Mouse (Mus musculus) liver (tissue): Measurements from ENCODE around the gene Klri1.
"Not testable (repeated sequence)": the region's sequence is repeated elsewhere in the genome, so short reads cannot be mapped to it uniquely, and the experiment has no call there.

Source experiments
- DNase-seq: peaks from one replicate; pipeline ENCODE4 v3.0.0-alpha.2; 2020; ENCODE audit warnings: mixed read lengths

Gene Klri1

DNA sequence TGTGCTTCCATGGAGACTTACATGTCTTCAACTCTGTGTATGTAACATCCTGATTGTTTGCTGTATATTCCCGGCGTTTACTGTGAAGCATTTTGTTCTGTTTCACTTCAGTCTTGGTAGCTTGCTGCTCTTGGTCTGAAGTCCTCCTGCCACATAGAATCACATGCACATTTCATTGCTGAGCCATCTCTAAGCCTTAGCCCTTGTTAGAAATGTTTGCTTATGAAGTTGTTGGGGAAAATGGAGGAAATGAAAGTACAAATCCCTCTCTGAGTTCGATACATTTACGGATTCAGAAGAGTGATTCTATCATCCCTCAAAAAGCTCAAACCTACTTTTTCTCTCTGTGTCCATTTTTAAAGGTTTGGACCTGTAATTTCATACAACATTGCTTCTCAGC, at the start of gene Klri1:
Klri1 (minus strand) TSS at position 101 of the 400 bp plus-strand sequence.
- no peak for DNase-seq

DNA sequence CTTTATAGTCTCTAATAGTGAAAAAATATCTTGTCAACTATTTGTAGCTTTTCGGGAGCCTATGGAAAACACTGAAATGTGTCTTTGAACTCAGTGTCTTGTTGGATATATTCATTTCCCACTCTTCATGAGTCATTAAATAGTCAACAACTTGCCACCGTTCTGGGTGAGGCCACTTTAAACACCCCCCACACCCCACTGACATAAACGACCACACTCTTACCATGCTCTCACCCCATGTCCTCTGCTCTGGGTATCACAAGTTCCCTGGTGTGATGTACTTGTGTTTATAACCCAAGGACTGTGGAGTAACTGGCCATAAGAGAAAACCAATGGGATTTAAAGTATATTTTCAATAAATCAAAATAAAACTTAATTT, 30.7 kb upstream of the Klri1 start:
- DNase-seq = no peak

DNA sequence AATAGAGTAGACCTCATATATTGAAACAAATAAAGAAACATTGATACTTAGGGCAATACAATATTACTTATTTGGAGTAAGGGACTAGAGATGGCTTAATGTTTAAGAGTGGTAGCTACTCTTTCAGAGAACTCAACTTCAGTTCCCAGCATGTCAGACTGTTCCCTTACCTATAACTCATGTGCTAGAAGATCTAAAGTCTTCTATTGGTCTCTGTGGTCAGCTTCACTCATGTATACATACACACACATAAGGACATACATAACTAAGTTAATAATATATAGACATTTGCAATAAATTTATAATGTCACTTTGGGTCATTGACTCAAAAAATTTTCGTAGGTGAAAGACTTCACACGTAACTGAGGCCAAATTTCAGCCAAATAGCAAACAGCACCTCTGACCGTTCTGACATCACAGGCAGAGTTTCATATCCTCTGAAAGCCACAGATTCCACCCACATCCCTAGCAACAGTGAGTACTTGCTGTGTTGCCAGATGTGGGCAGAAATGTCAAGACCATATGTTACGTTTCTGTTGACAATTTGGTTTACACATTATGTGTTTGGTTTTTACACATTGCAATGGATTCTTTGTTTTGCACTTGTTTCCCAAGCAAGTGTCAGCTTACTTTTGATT, 30.2 kb upstream of the Klri1 start:
- DNase-seq = no peak

DNA sequence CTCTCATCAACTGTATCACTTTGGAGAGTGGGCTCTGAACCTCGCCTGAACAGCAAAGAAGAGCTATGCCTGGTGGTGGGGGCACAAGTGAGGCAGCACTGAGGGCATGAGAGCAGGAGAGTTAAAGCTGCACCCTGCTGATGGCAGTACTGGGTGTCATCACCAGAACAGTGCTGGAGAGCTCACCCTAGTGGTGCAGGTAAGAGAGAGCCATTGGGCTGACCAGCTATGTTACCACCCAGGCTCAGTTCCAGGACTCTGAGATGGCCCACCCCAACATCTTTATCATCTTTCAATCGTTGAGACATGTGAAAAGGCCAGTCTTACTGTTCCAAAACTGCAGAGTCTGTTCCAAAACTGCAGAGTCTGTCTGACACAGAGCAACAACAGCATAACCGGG, 29.2 kb upstream of the Klri1 start:
- no peak for DNase-seq

DNA sequence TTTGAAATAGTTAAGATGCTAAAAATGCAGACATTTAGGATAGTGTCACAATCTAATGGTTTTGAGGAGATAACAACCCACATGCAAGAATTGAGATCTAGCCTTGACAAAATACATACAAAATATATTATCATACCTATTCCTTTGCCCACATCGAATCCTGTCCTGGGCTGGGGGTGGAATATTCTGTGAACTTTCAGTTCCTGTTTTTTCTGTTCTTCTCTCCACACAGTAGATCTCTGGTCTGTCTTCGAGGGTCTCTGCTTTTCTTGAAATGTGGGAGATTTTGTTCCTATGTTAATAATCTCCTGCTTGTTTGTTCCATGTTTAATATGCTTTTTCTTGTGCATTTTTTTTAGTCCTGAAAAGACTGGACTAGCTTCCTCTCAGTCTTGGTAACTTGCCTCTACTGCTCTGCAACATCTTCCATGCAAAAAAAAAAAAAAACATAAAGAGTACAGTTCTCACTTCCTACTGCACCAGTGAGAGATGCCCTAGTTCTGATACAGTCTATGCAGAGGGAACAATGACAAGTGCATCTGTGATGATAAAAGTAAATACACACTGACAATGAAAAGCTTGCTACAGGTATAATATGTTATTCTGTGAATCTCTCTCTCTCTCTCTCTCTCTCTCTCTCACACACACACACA, 23.3 kb upstream of the Klri1 start, which contains the start of gene Klri2:
Klri2 (minus strand) TSS at position 416 of the 653 bp plus-strand sequence.
- DNase-seq = no peak

DNA sequence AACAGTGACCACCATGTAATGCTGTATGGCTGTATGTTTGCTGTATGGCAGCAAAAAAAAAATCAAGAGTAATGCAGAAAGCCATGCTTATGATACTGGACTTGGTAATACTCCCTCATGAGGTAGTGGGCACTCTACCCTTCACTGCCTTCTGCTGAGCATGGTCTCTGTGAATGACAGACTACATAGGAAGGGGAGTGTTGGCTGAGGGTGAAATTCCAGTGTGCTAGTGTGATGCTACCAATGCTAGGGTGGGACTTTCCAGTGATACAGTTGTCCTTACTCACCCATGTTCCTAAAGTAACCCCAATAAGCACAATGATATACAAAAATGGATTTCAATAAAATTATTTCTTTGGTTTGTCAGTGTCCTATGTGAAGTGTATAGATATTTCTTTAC, 19.5 kb upstream of the Klri1 start:
- no peak for DNase-seq

DNA sequence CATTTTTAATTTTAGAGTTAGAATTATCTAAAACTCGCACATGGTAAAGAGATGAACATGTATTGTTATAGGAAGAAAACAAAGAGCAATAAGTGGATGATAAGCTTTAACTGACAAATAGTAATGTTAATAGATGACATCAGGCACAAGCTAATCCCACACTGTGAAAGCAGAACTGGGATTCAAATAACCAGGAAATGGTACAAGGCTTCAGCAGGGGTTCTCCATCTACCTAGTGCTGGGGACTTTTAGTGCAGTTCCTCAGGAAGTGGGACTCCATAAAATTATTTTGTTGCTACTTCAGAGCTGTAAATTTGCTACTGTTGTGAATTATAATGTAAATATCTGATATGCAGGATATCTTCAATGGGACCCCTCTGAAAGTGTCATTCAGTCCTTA, 10.3 kb upstream of the Klri1 start:
- DNase-seq = no peak

DNA sequence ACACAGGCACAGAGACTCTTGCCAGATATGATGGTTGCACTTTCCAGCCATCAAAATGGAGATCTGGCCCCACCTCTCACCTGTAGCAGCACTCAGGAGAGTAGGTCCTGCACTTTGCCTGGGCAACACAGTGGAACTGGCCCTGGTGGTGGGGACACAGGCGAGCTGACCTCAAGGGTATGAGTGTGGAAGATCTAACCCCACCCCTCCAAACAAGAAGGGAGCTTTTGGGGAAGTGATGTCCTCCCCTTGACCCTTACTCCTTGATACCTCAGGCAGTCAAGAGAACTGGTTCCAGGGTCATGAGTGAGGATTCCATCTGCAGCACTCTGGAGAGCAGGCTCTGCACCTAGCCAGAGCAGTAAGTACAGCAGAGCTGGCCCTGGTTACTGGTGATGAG, 4.5 kb upstream of the Klri1 start:
- DNase-seq = no peak

DNA sequence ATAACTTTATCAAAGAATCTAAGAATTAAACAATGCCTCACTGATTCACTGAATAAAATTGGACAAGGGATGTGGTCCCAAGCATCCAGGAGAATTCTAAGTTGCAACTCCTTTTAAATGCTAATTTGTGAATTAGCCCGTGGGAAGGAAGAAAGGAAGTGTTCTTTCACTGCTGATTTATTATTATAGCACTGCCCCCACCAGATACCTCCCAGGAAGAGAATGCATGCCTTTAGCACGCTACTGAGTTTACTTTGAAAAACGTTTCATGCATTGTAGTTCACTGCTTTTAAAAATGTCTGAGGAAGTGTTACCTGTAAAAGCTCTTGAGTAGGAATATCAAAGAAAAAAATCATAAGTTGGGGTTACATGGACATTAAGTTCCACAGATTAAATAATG, 3.6 kb upstream of the Klri1 start:
- no peak for DNase-seq

DNA sequence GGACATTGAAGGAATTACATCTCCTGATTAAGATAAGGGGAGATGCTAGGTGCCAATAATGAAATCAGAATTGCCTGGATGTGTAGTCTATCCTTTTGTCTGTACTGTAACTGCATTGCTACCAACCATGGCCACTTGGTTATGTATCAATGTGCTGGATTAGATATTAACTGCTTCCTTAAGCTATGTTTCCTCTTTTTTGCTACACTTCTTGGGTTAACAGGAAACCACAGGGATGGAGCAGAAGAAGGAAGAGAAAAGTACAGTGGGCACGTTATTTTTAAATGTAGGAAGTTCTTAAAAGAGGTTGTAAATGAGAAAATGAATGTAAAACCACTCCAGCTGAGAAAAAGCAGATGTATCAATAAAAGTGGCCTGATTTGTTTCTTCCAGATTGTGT, 3.4 kb downstream of the Klri1 start:
- DNase-seq = no peak

DNA sequence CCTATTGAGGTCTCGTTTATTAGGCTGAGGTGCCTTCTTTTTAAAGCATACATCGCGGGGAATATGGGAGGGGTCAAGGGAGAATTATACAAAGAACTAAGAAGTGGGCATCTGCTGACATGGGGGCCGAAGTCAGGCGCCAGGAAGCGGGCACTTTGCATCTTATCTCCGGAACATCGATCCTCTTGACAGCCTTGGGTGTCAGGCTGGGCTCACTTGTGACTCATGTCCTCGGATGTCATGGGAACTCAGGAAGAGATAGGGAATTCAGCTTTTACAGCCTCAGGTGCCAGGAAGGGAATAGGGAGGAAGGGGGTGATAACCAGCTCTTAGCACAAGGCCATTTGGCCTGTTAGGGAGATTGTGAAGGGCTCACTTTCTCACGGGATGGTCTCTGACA, 25.5 kb downstream of the Klri1 start:
- DNase-seq = not testable (repeated sequence)

DNA sequence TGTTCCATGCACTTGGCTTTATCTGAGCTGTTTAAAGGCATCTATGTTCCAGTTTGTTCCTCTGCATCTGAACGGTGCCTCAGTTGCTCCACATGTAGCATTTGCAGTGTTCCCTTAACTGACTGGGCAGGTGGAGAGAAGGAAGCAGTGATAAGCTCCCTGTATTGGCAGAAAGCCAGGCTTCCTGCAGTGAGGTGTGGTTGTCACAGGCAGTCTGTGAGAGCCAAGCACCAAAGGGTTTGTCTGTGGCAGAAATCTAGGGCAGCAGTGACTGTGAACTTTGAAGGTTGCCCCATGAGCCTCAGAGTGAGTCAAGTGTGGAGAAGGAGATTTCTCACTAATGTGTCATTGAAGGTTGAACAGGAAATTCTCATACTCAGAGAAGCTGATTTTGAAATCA, 36.6 kb downstream of the Klri1 start:
- no peak for DNase-seq

DNA sequence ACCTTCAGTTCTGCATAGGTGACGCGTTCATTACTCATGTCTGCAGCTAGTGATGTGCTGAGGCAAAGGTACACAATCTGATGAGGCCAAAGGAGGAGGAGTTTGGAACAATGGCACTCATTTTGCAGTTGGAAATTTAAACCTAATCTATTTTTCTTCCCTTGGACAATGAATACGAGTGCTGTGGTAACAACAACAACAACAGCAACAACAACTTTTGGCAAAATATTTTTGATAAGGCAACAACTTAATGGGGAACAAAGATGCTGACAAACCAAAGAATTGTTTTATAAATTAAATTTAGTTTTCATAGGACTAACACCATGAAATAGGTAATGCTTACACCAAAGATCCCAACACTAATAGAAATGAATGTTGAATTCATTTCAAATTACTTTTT, 38.1 kb downstream of the Klri1 start, which contains the start of gene Klrc1:
Klrc1 (minus strand) TSS at position 101 of the 400 bp plus-strand sequence.
- no peak for DNase-seq

DNA sequence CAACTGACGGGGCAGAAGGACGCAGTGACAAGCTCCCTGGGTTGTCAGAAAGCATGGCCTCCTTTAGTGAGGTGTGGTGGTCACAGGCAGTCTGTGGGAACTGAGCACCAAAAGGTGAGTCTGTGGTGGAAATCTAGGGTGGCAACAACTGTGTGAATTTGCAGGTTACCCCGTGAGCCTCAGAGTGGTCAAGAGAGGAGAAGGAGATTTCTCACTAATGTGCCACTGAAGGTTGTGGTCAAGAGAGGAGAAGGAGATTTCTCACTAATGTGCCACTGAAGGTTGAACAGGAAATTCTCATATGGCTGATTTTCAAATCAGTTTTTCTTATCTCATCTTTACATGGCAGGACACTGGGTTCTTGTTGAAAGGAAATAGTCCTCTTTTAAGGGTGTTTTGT, 55.6 kb downstream of the Klri1 start:
- DNase-seq = not testable (repeated sequence)

DNA sequence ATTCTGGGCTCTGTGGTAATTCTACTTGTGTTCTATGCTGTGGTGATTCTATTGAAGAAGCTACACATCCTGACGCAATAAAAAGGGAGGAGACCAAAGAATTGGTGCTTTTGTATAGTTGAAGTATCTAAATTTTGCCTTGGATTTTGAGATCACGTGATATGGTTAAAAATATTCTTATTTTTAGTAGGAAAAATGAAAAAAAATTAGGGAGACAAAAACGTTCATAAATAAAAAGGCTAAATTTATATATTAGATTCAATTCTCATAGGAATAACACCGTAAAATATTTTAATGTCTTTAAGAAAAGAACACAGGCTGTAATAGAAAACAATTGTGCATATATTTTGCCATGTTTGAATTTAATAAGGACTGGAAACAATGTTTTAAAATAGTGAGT, 56.3 kb downstream of the Klri1 start, which contains the start of gene Klrc2:
Klrc2 (minus strand) TSS at position 101 of the 400 bp plus-strand sequence.
- DNase-seq = not testable (repeated sequence)
